Mouse (Mus musculus) urinary bladder, postnatal 14 days (tissue): ENCODE results near the gene Mctp1.
"Not testable (repeated sequence)": the region's sequence is repeated elsewhere in the genome, so short reads cannot be mapped to it uniquely, and the experiment has no call there.

Experiments
- DNase-seq: peaks from one replicate; pipeline ENCODE4 v3.0.0; 2021; ENCODE audit warnings: low spot score

Mctp1 gene

GRCm38 (mm10) chr13:76932933-76933332, 548.6 kb downstream of the Mctp1 start:
- DNase-seq: no peak

- no peak for DNase-seq
Observed at GRCm38 (mm10) chr13:76949234-76949633, 564.9 kb downstream of the Mctp1 start.

- no peak for DNase-seq
Observed at GRCm38 (mm10) chr13:76967588-76967987, 583.3 kb downstream of the Mctp1 start.

- DNase-seq: peak; percentile 22
Observed at GRCm38 (mm10) chr13:76969386-76969785, 585.1 kb downstream of the Mctp1 start.

- not testable (repeated sequence) for DNase-seq
Observed at GRCm38 (mm10) chr13:76971046-76971445, 586.7 kb downstream of the Mctp1 start.

GRCm38 (mm10) chr13:77002628-77003027, 618.3 kb downstream of the Mctp1 start:
- no peak for DNase-seq

- DNase-seq: no peak
Observed at GRCm38 (mm10) chr13:77003684-77004083, 619.3 kb downstream of the Mctp1 start.

GRCm38 (mm10) chr13:77018851-77019250, 634.5 kb downstream of the Mctp1 start:
- no peak for DNase-seq

- no peak for DNase-seq
Observed at GRCm38 (mm10) chr13:77029594-77029993, 645.3 kb downstream of the Mctp1 start.

GRCm38 (mm10) chr13:77043375-77043774, 659.0 kb downstream of the Mctp1 start:
- no peak for DNase-seq

GRCm38 (mm10) chr13:77045375-77045774, 661.0 kb downstream of the Mctp1 start:
- DNase-seq: no peak

- no peak for DNase-seq
Observed at GRCm38 (mm10) chr13:77046416-77046815, 662.1 kb downstream of the Mctp1 start.

- DNase-seq: no peak
Observed at GRCm38 (mm10) chr13:77047179-77047931, 663.0 kb downstream of the Mctp1 start.

GRCm38 (mm10) chr13:77048461-77048860, 664.1 kb downstream of the Mctp1 start:
- no peak for DNase-seq

GRCm38 (mm10) chr13:77049736-77050135, 665.4 kb downstream of the Mctp1 start:
- DNase-seq: no peak

GRCm38 (mm10) chr13:77063221-77063620, 678.9 kb downstream of the Mctp1 start:
- DNase-seq: no peak

- DNase-seq: no peak
Observed at GRCm38 (mm10) chr13:77068847-77069246, 684.5 kb downstream of the Mctp1 start.

GRCm38 (mm10) chr13:77072030-77072429, 687.7 kb downstream of the Mctp1 start:
- DNase-seq: no peak
